Mouse (Mus musculus): Measurements from ENCODE around the gene Milr1. TPM values are rescaled to one million over a fixed set of nuclear protein-coding genes. Genes with fewer than 3 reads are reported as not detected.

Milr1 gene
- polyA plus RNA-seq, 1 experiment from 2014 or later: 1.9 TPM

GRCm38 (mm10) chr11:106753314-106753713, 2.3 kb downstream of the Milr1 start:
- no peak overlapping the region for H3K4me3 ChIP-seq (ENCODE audit: low read depth, low read length)

GRCm38 (mm10) chr11:106755583-106755982, 4.6 kb downstream of the Milr1 start:
- Histone ChIP-seq H3K36me3 (ENCODE audit: control insufficient read depth, insufficient read depth, low read length) (no peaks in the 10 kb centered on the region), H3K27me3 (ENCODE audit: control insufficient read depth, insufficient read depth, low read length) (no peaks in the 10 kb centered on the region), H3K27ac (ENCODE audit: low read length) (no peak overlapping the region), H3K4me2 (replicated peaks; ENCODE audit: low read depth, low read length) (no peak overlapping the region), H3K9me3 (ENCODE audit: control insufficient read depth, low read depth, low read length) (no peaks in the 10 kb centered on the region), H3K4me1 (ENCODE audit: control insufficient read depth, insufficient read depth, low read length) (peaks cover 4% of the 10 kb centered on the region; the same call in 1 of the 2 replicates), H3K9ac (replicated peaks; ENCODE audit: low read depth, low read length) (no peak overlapping the region), H3K4me3 (ENCODE audit: low read depth, low read length) (no peak overlapping the region)
- 55% methylated on average over 5 of the region's 5 CpGs for WGBS
- ATAC-seq (ENCODE audit: insufficient number of reproducible peaks, insufficient read depth, low FRiP score, low read depth): no peak

More at GRCm38 (mm10) chr11:106753314-106753713, 2.3 kb downstream of the Milr1 start:
- WGBS: 81% methylated on average over 6 of the region's 6 CpGs
- Histone ChIP-seq H3K9ac (replicated peaks; ENCODE audit: low read depth, low read length) (no peak overlapping the region), H3K27me3 (ENCODE audit: control insufficient read depth, insufficient read depth, low read length) (no peaks in the 10 kb centered on the region), H3K4me1 (ENCODE audit: control insufficient read depth, insufficient read depth, low read length) (peaks cover 4% of the 10 kb centered on the region; the same call in 1 of the 2 replicates), H3K36me3 (ENCODE audit: control insufficient read depth, insufficient read depth, low read length) (no peaks in the 10 kb centered on the region), H3K27ac (ENCODE audit: low read length) (no peak overlapping the region), H3K9me3 (ENCODE audit: control insufficient read depth, low read depth, low read length) (no peaks in the 10 kb centered on the region), H3K4me2 (replicated peaks; ENCODE audit: low read depth, low read length) (no peak overlapping the region)
- no peak for ATAC-seq (ENCODE audit: insufficient number of reproducible peaks, insufficient read depth, low FRiP score, low read depth)

- H3K9me3 ChIP-seq (ENCODE audit: control insufficient read depth, low read depth, low read length): no peaks in the 10 kb centered on the region
- H3K27me3 ChIP-seq (ENCODE audit: control insufficient read depth, insufficient read depth, low read length): no peaks in the 10 kb centered on the region
- H3K36me3 ChIP-seq (ENCODE audit: control insufficient read depth, insufficient read depth, low read length): no peaks in the 10 kb centered on the region
- H3K4me2 ChIP-seq (replicated peaks; ENCODE audit: low read depth, low read length): no peak overlapping the region
- H3K4me1 ChIP-seq (ENCODE audit: control insufficient read depth, insufficient read depth, low read length): peaks cover 16% of the 10 kb centered on the region
- H3K9ac ChIP-seq (replicated peaks; ENCODE audit: low read depth, low read length): no peak overlapping the region
- 90% methylated on average over 3 of the region's 3 CpGs for WGBS
- ATAC-seq (ENCODE audit: insufficient number of reproducible peaks, insufficient read depth, low FRiP score, low read depth): no peak
- H3K27ac ChIP-seq (ENCODE audit: low read length): no peak overlapping the region; the same call in 1 of the 2 replicates
- H3K4me3 ChIP-seq (ENCODE audit: low read depth, low read length): no peak overlapping the region
Observed at GRCm38 (mm10) chr11:106759028-106759427, 8.0 kb downstream of the Milr1 start.

GRCm38 (mm10) chr11:106760511-106760910, 9.5 kb downstream of the Milr1 start:
- Histone ChIP-seq H3K9me3 (ENCODE audit: control insufficient read depth, low read depth, low read length) (no peaks in the 10 kb centered on the region), H3K27ac (ENCODE audit: low read length) (no peak overlapping the region), H3K9ac (replicated peaks; ENCODE audit: low read depth, low read length) (no peak overlapping the region), H3K27me3 (ENCODE audit: control insufficient read depth, insufficient read depth, low read length) (no peaks in the 10 kb centered on the region), H3K4me2 (replicated peaks; ENCODE audit: low read depth, low read length) (no peak overlapping the region), H3K4me1 (ENCODE audit: control insufficient read depth, insufficient read depth, low read length) (peaks cover 16% of the 10 kb centered on the region), H3K36me3 (ENCODE audit: control insufficient read depth, insufficient read depth, low read length) (no peaks in the 10 kb centered on the region), H3K4me3 (ENCODE audit: low read depth, low read length) (no peak overlapping the region)
- 92% methylated on average over 5 of the region's 5 CpGs for WGBS
- ATAC-seq (ENCODE audit: insufficient number of reproducible peaks, insufficient read depth, low FRiP score, low read depth): no peak

GRCm38 (mm10) chr11:106762139-106762799, 11.2 kb downstream of the Milr1 start:
- Histone ChIP-seq H3K4me1 (ENCODE audit: control insufficient read depth, insufficient read depth, low read length) (peaks cover 16% of the 10 kb centered on the region), H3K27ac (ENCODE audit: low read length) (peak overlapping the region; percentile 92), H3K4me2 (replicated peaks; ENCODE audit: low read depth, low read length) (no peak overlapping the region), H3K9me3 (ENCODE audit: control insufficient read depth, low read depth, low read length) (no peaks in the 10 kb centered on the region), H3K27me3 (ENCODE audit: control insufficient read depth, insufficient read depth, low read length) (no peaks in the 10 kb centered on the region), H3K4me3 (ENCODE audit: low read depth, low read length) (no peak overlapping the region), H3K9ac (replicated peaks; ENCODE audit: low read depth, low read length) (0 out of 2 replicates have a peak overlapping the region, but pooled peaks have one; percentile 10), H3K36me3 (ENCODE audit: control insufficient read depth, insufficient read depth, low read length) (peaks cover 8% of the 10 kb centered on the region; the same call in 1 of the 2 replicates)
- 16% methylated on average over 5 of the region's 5 CpGs for WGBS
- ATAC-seq (ENCODE audit: insufficient number of reproducible peaks, insufficient read depth, low FRiP score, low read depth): peak; percentile 76; the same call in 1 of the 2 replicates

- H3K27me3 ChIP-seq (ENCODE audit: control insufficient read depth, insufficient read depth, low read length): no peaks in the 10 kb centered on the region
- peak overlapping the region; percentile 92 for H3K27ac ChIP-seq (ENCODE audit: low read length)
- H3K4me2 ChIP-seq (replicated peaks; ENCODE audit: low read depth, low read length): no peak overlapping the region
- H3K9me3 ChIP-seq (ENCODE audit: control insufficient read depth, low read depth, low read length): 0 out of 2 replicates have a peak, but pooled peaks cover 3% of the 10 kb centered on the region
- H3K4me1 ChIP-seq (ENCODE audit: control insufficient read depth, insufficient read depth, low read length): peaks cover 16% of the 10 kb centered on the region
- peaks cover 11% of the 10 kb centered on the region; the same call in 1 of the 2 replicates for H3K36me3 ChIP-seq (ENCODE audit: control insufficient read depth, insufficient read depth, low read length)
- 63% methylated on average over 9 of the region's 9 CpGs for WGBS
- H3K4me3 ChIP-seq (ENCODE audit: low read depth, low read length): no peak overlapping the region
- ATAC-seq (ENCODE audit: insufficient number of reproducible peaks, insufficient read depth, low FRiP score, low read depth): no peak; the same call in 1 of the 2 replicates
- no peak overlapping the region for H3K9ac ChIP-seq (replicated peaks; ENCODE audit: low read depth, low read length)
Observed at GRCm38 (mm10) chr11:106762800-106763185, 11.8 kb downstream of the Milr1 start.

GRCm38 (mm10) chr11:106766611-106767162, 15.7 kb downstream of the Milr1 start:
- ATAC-seq (ENCODE audit: insufficient number of reproducible peaks, insufficient read depth, low FRiP score, low read depth): no peak
- Histone ChIP-seq H3K9ac (replicated peaks; ENCODE audit: low read depth, low read length) (no peak overlapping the region), H3K9me3 (ENCODE audit: control insufficient read depth, low read depth, low read length) (0 out of 2 replicates have a peak, but pooled peaks cover 3% of the 10 kb centered on the region), H3K27ac (ENCODE audit: low read length) (no peak overlapping the region), H3K4me3 (ENCODE audit: low read depth, low read length) (no peak overlapping the region), H3K36me3 (ENCODE audit: control insufficient read depth, insufficient read depth, low read length) (peaks cover 34% of the 10 kb centered on the region), H3K27me3 (ENCODE audit: control insufficient read depth, insufficient read depth, low read length) (no peaks in the 10 kb centered on the region), H3K4me2 (replicated peaks; ENCODE audit: low read depth, low read length) (no peak overlapping the region), H3K4me1 (ENCODE audit: control insufficient read depth, insufficient read depth, low read length) (peaks cover 14% of the 10 kb centered on the region)
- WGBS: 87% methylated on average over 4 of the region's 4 CpGs

GRCm38 (mm10) chr11:106767516-106767915, 16.5 kb downstream of the Milr1 start:
- no peak overlapping the region for H3K4me3 ChIP-seq (ENCODE audit: low read depth, low read length)
- no peak overlapping the region for H3K9ac ChIP-seq (replicated peaks; ENCODE audit: low read depth, low read length)
- no peak overlapping the region for H3K4me2 ChIP-seq (replicated peaks; ENCODE audit: low read depth, low read length)
- H3K4me1 ChIP-seq (ENCODE audit: control insufficient read depth, insufficient read depth, low read length): peaks cover 6% of the 10 kb centered on the region
- no peaks in the 10 kb centered on the region for H3K27me3 ChIP-seq (ENCODE audit: control insufficient read depth, insufficient read depth, low read length)
- WGBS: 91% methylated on average over 4 of the region's 4 CpGs
- no peak overlapping the region for H3K27ac ChIP-seq (ENCODE audit: low read length)
- peaks cover 39% of the 10 kb centered on the region for H3K36me3 ChIP-seq (ENCODE audit: control insufficient read depth, insufficient read depth, low read length)
- H3K9me3 ChIP-seq (ENCODE audit: control insufficient read depth, low read depth, low read length): 0 out of 2 replicates have a peak, but pooled peaks cover 3% of the 10 kb centered on the region
- ATAC-seq (ENCODE audit: insufficient number of reproducible peaks, insufficient read depth, low FRiP score, low read depth): no peak

Measured in stomach, embryonic 14.5 days (tissue).